Mouse (Mus musculus): Measurements from ENCODE around the gene S100a13.

Gene S100a13

DNA sequence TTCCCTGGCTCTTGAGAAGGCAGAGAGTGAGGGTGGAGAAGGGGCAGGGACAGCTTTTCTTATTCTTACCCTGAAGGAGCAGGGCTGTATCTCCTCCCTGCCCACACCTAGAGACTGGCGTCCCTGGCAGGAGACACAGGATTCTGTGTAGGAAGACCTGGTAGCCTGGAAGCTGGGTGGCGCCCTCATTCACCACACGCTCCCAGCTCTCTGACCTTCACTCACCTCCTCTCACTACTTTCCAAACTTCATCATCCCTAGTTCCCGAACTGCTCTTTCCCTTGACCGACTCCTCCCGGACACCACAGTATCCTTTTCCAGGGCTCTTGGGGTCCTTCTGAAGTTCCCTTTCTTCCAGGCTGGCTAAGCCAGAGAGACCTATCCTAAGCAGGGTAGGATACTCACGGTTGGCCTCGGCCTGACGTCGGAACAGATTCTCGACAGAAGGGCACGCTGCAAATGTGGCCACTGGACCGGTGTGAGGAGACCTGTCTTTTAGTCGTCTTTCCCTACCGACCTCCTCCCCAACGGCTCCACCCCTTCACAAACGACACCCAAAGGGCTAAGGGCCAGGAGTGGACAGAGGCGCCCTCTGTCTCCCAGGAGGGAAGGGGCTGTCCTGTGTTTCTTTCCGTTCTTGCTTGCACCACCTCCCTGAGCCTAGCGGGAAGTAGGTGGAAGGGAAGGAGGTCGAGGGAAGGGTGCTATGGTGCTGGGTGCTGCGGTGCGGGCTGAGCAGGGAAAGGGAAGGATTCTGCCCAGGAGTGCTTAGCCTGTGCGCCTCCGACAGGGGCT, at the start of gene S100a13, which contains the start of gene S100a1:
S100a13 (plus strand) TSS at position 640 of the 795 bp plus-strand sequence.
S100a1 (minus strand) TSS at position 597 of the 795 bp plus-strand sequence.
- DNase-seq (ENCODE audit: low spot score in 2 of 2) = peak; percentile 87 to 89

DNA sequence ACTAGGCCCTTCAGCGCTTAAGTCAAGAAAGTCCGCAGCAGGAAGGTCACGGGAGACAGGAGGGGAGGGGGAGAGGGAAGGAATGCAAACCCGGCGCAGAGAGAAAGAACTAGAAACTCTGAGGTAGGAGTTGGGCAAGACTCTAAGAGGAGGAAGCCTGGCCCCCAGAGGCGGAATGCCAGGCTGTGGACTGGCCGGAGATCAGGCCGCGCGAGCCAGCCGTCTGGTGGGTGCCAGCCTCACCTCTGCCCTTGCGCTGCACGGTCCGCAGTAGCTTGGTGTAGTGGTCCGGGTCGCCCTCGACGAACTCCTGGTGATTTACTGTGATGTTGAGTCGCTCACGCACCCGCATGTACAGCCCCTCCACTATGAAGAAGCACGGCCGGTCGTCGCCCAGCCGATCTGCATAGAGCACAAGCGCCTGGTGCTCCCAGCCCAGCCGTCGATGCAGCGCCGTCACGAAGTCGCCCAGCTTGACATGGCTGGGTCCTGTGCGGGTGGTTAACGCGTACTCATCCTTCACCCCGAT, 49.6 kb upstream of the S100a13 start:
- DNase-seq (ENCODE audit: low spot score in 2 of 2) = peak in 1 of 2 experiments; percentile 26

DNA sequence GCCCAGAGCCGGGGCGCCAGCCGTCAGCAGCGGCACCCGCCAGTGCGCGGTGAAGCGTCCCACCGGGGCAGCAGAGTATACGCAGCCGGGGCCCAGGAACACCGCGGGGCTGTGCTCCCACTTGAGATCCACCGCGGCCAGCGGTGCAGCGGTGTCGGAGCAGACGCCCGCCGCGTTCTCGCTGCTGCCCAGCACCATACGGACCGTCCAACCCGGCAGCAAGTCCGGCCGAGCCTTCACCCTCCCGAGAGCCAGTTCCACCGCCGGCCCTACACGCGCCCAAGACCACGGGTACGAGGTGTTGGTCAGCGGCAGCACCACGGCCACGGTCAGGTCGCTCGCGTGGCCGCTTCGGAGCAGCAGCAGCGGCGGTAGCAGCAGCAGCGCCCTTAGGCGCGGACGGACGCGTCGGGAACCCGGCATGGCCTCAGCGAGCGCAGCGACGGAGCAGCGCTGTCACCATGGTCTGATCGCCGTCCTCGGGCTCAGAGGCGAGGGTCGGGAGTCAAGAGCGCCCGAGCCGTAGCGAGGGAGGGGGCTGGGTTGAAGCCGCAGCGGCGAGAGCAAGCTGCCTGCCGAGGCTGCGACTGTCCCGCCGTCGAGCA, 49.1 kb upstream of the S100a13 start:
- DNase-seq (ENCODE audit: low spot score in 2 of 2) = peak in 1 of 2 experiments; percentile 23

DNA sequence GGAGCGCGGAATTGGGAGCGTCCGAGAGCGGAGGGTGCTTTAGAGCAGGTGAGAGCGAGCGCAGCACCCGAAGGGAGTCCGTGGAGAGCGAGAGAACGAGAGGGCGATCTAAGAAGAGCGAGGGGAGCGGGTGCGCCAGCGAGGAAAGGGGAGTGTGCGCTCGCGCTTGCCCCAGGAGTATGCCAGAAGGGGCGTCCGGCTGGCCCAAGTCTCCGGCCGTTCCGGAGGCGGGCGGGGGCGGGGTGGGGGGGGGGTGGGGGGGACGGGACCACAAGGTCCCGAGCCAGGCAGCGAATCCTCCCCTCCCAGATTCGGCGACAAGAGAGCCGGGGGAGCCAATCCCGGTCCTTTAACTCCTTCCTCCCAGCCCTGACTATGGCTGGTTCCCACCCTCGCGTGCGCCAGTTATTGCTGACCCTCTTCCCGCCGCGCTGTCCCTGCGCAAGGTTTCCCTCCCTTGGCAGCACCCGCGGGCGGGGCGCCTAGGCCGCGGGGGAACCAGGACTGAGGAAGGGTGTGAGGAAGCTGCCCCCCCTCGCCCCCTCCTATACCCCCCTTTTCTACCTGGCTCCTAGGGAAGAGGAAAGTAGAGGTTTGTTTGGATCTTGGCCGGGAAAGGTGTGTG, 48.4 kb upstream of the S100a13 start, which contains the start of gene Npr1:
Npr1 (minus strand) TSS at position 181 of the 625 bp plus-strand sequence.
- DNase-seq (ENCODE audit: low spot score in 2 of 2) = peak; percentile 45 to 63

DNA sequence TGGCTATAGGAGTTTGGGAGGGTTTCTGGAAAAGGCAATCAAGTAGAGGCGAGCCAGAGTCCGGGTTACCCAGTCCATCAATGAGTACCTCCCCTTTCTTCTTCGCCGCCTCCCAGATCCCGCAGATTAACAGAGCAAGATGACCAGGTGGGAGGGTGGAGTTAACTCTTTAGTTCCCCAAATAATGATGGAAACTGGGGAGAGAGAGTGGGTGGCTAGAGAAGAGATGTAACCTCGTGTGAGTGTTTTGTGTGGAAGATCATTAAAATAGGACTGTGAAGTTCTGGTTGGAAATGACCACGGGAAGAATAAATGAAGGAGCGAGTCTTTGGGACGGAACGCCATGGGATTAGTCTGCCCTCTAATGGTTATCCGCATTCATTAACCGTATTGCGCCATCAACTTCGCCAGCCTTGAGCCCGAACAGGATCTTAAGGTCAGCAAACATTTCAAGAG, 47.9 kb upstream of the S100a13 start:
- DNase-seq (ENCODE audit: low spot score in 2 of 2) = peak; percentile 61 to 77

DNA sequence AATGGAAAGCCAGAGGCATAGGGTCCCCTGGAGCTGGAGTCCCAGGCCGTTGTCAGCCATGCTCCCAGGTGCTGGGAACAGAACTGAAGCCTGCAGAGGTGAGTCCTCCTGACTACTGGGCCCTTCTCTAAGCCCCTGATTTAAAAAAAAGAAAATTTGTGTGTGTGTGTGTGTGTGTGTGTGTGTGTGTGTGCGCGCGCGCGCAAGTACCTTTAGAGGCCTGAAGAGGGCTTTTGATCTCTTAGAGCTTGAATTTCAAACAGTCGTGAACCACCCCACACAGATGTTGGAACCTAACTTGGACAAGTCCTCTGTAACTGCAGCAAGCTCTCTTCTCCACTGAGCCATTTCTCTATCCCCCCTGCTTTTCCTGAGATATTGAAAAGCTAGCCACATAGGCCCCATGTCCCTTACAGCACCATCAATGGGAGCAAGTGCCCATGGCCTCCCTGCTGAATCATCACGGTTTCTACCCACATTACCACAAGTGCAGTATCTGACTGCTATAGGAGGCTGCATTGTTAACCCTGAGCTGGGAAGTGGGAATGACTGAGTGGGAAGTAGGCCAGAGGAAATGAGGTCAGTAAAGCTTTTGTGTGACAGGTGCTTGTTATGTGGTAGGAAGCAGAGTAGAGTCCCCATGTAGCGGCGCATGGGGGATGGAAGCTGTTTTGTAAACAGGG, 46.5 kb upstream of the S100a13 start:
- DNase-seq (ENCODE audit: low spot score in 2 of 2) = no peak

DNA sequence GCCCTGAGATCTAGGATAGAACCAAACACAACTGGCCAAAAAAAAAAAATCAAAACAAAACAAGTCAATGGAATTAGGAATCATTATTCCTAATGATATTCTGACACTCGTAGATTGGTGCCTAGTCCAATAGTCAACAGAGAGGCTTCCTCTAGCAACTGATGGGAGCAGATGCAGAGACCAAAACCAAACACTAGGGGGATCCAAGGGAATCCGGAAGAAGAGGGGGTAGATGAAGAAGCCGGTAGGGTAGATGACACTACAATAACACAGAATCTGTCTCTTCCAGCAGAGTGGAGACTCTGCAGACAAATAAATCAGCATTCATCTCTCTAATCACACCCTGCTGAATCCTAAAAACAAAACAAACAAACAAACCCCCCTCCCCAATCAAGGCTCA, 42.0 kb upstream of the S100a13 start:
- DNase-seq (ENCODE audit: low spot score in 2 of 2) = peak; percentile 58 to 59

DNA sequence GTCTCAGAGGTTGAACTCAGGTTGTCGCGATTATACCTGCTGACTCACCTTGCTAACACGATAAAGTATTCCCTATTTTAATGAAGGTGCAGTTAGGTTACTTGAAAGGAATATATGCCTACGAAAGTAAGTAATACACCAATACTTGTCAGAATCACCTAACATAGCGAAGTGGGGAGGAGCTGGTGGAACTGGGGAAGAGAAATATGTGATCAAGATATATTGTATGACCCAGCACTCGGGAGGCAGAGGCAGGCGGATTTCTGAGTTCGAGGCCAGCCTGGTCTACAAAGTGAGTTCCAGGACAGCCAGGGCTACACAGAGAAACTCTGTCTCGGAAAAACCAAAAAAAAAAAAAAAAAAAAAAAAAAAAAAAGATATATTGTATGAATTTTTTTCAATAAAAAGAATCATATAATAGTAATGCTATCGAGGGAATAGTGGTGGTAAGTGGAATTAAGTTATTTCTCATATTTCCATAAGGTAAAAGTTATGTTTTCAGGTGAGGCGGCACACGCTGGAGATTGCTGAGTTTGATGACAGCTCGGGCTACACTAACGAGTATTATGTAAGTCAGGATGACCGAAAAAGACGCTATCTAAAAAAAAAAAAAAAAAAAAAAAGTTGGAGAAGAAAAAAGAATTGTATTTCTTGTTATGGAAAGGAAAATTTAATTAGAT, 38.9 kb upstream of the S100a13 start:
- no peak for DNase-seq (ENCODE audit: low spot score in 2 of 2)

DNA sequence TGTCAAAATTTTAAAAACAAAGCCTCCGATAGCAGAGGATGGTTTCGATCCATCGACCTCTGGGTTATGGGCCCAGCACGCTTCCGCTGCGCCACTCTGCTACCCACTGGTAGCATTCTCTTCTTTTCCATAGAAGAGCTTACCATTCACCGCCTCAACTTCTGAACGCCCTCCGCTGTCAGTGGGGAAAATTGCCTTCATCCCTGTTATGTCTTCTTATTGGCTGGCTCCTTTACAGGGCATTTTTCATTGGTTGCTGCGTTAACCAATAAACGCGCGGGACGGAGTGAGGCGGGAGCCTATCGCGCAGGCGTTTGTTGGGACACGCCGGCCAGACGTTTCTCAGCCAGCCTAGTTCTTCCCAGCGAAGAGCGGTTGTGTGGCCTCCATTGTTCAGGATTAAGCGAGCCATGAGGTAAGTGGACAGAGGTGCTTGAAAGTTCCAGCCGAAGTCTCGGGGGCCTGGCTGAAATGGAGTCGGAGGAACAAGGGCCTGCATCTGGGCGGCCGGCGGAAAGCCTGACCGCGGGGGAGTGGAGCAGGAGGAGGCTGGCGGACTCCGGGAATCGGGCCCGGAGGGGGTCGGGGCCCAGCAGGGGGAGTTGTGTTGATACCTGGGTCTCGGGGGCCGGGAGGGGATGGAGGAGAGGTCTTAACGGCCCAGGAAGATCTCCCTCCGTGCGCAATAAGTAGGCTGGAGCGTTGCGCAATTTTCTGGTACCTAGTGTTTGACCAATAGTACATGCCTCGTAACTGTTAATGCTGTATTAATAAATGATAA, 38.2 kb upstream of the S100a13 start, which contains the start of gene Ilf2:
Ilf2 (plus strand) TSS at position 296 of the 781 bp plus-strand sequence.
- peak; percentile 98 to 99 for DNase-seq (ENCODE audit: low spot score in 2 of 2)

DNA sequence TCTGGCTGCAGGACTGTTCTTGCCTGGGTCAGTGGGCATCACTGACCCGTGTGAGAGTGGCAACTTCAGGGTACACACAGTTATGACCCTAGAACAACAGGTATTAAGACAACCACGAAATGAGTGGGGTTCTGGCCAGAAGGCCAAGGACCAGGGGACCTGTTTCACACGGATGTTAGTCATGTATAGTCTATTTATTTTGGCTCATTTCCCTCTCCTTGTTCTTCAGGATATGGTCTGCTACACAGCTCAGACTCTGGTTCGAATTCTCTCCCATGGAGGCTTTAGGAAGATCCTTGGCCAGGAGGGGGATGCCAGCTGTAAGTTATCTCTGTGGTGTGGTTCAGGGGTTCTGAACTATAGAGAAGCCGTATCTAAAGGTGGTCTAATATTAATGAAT, 27.2 kb upstream of the S100a13 start:
- DNase-seq (ENCODE audit: low spot score in 2 of 2) = no peak

DNA sequence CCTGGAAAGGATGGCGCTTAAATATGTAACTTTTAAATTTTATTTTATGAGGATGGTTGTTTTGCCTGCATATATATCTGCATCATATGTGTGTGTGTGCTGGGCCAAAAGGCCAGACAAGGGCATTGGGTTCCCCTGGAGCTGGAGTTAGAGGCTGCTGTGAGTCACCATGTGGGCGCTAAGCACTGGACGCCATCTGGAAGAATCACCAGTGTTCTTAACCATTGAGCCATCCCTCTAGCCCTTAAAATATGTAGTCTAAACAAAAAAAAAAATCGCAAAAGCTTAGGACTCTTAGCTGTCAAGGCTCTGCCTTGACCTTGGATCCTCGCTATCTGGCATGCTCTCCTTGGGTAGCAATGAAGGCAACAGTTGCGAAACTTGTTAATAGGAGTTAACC, 25.7 kb upstream of the S100a13 start:
- no peak for DNase-seq (ENCODE audit: low spot score in 2 of 2)

DNA sequence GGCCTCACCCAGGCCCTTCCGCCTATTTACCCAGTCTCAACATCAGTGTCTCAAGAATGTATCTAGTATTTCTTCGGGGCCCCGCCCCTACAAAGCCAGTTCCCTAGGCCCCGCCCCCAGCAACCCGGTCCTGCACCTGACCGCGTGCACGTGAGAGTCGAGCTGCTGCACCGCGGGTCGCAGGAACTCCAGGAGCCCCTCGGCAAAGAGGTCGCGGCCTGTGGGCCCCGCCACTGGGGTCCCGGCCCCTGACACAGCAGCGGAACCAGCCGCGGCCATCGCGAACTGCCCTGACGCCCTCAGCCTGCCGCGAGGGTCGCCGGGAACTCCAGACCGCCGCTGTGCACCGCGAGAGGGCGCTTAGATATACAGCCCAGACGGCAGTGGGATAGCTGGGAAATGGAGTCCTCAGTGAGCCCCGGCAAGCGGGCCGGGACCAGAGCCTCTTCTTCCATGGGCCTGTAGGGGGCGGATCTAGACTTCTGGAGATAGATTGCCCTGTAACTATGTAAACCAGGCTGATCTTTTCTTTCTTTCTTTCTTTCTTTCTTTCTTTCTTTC, 23.5 kb upstream of the S100a13 start, which contains the start of gene Snapin:
Snapin (minus strand) TSS at position 338 of the 561 bp plus-strand sequence.
- DNase-seq (ENCODE audit: low spot score in 2 of 2) = peak; percentile 96 to 97

DNA sequence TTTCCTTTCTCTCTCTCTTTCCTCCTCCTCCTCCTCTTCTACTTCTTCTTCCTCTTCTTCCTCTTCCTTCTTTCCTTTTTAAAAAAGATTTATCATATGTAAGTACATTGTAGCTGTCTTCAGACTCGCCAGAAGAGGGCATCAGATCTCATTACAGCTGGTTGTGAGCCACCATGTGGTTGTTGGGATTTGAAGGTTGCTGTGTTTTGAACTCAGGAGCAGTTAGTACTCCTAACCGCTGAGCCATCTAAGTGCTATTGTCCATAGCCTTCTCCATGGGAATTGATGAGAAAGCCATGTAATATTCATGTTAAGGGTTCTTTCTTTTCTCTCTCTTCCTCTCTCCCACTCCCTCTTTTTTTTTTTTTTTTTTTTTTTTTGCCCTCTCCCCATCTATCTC, 22.9 kb upstream of the S100a13 start:
- DNase-seq (ENCODE audit: low spot score in 2 of 2) = no peak

DNA sequence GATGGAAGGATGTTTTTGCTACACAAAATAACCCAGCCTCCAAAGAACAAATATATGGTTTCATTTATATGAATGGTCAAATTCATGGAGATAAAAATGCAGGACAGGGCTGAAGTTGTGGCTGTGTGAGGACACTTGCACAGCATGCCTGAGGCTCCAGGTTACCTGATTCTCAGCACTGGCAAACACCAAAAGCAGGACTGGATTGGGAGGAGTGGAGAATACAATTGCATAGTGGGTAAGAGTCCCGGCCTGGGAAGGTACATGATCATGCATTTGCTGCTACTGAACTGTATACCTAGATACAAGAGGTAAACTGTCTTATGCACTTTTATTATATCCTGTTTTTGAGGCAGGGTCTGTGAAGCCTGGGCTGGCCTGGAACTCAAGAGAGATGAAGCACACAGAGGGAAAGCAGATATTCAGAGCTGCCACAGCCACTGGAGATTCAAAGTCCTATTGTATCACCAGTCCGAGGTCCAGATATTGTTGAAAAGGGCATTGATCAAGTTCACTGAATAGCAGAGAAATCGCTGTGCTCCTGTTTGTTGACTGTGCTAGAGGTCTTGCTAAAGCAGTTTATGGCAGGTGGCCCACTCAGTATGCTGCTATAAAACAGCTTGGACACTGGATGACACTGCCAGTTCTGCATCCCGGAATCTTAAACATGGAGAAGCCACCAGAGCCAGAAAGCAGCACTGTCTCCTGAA, 20.2 kb upstream of the S100a13 start:
- no peak for DNase-seq (ENCODE audit: low spot score in 2 of 2)

DNA sequence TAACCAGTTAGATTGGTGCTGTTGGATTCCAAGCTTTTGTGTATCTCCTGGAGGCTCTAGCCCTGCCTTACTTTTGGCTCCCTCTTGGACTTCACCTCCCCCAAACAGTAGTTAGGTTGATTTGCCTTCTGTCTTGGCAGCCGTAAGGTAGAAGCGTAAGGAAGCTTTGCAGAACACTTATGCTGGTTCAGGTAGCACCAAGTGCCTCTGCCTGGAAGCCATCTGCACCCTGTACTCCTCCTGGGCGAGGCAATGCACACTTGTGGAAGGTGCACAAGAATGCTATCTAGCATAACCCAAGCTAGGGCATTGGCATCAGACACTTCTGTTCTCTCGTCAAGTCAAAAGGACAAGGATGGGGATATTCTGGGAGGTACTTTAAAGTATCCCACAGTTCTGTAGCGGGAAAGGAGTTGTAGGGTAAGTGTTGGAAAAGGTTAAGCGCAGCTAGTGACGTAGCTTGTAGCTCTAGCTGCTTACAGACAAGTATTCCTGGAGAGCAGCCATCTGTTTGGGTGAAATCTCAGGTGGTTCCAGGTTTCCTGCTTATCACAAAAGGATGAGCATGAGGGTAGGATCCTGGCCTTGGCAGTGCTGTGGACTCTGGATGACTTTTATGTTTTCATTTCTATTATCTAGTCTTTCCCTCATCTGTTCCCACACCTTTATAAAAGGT, 18.2 kb upstream of the S100a13 start:
- DNase-seq (ENCODE audit: low spot score in 2 of 2) = no peak

DNA sequence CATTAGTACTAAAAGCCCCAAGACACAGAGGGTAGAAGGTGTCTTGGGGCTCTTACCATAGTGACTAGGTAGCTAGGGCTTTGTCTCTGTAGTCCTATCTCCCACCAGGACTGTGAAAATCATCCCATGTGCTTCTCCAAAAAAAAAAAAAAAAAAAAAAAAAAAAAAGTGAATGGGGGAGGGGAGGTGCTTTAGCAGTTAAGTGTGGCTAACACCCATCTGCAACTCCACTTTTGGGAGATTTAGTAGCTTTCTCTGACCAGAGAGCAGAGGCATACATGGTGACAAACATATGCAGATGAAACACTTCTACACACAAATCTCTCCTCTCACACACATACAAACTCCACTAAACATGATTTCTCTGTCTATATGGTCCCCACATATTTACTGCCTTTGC, 16.6 kb upstream of the S100a13 start:
- no peak for DNase-seq (ENCODE audit: low spot score in 2 of 2)

DNA sequence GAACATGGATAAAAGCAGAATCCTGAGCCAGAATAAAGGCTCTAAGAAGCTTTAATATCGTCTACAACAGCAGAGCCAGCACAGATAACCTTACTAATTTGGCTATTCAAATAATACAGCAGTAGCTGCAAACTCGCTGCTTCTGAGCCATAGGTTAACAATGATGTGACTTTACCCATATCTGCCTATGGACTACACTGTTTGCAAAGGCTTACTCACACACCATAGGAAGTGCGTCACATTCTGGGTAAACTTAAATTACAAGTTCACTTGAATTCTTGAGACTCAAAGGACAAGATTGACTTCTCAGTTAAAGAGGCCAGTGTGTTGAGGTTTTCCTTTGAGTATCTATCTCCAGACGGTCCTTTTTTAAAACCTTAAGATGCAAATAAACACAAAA, 10.8 kb upstream of the S100a13 start:
- DNase-seq (ENCODE audit: low spot score in 2 of 2) = no peak

DNA sequence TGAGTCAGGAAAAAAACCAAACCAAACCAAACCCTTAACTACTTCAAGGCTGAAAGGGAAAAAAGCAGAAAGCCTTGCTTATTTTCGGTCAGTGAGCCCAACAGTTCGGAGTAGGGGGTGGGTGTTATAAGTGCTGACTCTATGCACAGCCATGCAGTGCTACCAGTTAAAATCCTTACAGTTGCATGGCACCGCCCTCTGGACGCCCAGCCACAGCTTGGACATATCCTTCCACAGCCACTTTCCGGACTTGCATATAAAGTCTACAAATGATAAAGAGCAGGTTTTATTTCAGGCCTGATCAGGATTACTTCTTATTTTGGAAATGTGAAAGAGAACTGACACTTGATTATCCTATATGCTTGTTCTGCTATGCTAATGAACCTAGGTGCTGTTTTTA, 9.0 kb upstream of the S100a13 start:
- no peak for DNase-seq (ENCODE audit: low spot score in 2 of 2)

DNA sequence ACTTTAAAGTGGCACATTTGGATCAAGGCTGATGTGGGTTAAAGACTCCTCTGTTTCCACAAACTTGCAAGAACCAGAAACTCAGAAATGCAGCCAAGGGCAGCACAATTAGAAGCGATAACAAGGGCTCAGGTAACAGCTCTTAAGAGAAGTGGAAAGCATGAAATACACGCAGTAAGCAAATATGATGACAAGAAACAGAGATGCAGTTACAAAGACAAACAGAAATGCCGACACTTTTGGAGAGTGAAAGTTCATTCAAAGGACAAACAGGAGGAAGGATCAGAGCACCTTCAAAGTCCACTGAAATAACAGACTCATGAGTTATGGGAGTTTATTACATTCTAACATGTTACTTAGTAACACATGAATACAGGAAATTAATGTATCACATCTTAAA, 7.9 kb upstream of the S100a13 start:
- DNase-seq (ENCODE audit: low spot score in 2 of 2) = no peak

Data from heart, adult 9 months (tissue).